Mouse (Mus musculus): Measurements from ENCODE around the gene Cenpt. TPM values are rescaled to one million over a fixed set of nuclear protein-coding genes. Genes with fewer than 3 reads are reported as not detected.

Gene Cenpt
- polyA plus RNA-seq (2017; shearing (Covaris generic)): 19.7 TPM

GRCm38 (mm10) chr8:105853178-105853577 is at the start of gene Cenpt:
TSS of gene Cenpt (minus strand) at chr8:105853278.

DNA sequence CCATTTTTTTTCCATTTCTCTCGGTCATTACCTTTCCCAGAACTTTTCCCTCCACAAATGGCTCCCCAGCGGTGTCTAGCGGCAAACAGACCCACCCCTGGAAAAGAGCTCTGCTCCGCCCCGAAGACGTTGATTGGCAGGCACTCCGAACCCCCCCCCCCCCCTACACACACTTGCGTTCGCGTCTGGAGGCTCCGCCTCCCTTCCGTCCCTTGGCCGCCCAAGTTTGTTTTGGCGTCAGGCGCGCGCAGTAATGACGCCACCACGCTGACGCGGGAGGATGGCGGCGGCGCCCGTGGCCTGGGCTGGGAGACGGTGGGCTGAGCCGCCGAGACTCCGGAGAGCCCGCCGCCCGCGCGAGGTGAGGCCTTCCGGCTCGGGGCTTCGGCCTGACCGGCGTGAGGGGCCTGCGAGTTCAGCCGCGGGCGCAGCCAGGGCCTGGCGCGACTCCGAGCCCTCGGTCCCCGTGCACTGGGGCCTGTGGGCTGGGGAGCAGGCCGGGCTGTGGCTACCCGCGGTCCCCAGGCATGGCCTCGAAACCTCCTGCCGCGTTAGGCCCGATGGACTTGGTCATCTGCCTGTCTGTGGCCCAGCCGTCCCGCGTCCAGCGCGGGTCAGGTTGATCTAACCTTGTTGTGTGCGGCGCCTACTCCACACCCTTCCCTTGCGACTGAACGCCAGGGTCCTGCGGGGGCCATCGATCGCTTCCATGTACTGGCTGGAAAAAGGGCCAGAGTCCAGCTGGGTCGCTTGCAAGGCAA is 47.3 kb upstream of the Cenpt start, which contains the start of gene Pskh1:
Gene Pskh1 (plus strand): TSS at position 262 of the 761 bp plus-strand sequence.

DNA sequence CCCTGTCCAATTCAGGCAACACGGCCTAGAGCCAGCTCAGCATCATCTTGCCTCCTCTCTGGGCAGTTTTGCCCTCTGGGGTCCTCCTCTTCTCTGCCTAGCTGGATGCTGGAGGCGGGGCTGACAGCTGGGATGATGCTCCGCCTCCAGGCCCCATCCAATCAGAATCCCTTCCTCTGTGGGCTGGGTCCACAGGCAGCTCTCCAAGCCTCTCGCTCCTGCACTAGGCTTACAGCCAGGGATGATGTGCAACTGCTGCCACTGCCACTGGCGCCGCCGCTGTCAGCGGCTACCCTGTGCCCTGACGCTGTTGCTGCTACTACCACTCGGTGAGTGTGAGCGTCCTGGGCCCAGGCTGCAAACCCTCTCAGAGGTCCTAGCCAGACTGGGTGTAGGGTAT is 40.3 kb upstream of the Cenpt start, which contains the start of gene Nrn1l:
Gene Nrn1l (plus strand): TSS at position 229 of the 400 bp plus-strand sequence.

GRCm38 (mm10) chr8:105880754-105881520 is 27.9 kb upstream of the Cenpt start, which contains the start of gene Edc4:
TSS of gene Edc4 (plus strand) at chr8:105880881.

GRCm38 (mm10) chr8:105860143-105860981 is 7.3 kb upstream of the Cenpt start, which contains the start of gene Nutf2:
TSS of gene Nutf2 (plus strand) at chr8:105860580.

DNA sequence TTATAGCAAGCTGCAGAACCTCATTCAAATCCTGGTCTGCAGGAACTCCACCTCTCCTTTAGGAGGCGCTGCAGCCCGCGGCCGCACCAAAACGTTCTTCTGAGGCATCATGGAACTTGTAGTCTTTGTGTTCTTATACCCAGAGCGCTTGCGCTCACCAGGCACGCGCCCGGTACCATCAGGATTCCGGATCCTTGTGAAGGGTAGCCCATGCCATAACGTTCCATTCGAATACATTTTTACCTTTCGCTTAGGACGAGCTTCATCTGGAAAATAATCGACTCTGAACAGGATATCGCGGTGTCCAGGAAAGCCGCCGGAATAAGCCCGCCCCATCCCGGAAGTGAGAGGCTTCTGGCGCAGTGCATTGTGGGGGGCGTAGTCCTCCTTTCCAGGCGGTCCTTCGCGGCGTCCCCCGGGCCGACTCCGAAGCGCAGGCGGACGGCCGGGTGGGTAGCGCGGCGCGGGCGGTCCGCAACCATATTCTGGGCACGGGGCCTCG is 1.7 kb upstream of the Cenpt start, which contains the start of gene Thap11:
Gene Thap11 (plus strand): TSS at position 418 of the 502 bp plus-strand sequence.

DNA sequence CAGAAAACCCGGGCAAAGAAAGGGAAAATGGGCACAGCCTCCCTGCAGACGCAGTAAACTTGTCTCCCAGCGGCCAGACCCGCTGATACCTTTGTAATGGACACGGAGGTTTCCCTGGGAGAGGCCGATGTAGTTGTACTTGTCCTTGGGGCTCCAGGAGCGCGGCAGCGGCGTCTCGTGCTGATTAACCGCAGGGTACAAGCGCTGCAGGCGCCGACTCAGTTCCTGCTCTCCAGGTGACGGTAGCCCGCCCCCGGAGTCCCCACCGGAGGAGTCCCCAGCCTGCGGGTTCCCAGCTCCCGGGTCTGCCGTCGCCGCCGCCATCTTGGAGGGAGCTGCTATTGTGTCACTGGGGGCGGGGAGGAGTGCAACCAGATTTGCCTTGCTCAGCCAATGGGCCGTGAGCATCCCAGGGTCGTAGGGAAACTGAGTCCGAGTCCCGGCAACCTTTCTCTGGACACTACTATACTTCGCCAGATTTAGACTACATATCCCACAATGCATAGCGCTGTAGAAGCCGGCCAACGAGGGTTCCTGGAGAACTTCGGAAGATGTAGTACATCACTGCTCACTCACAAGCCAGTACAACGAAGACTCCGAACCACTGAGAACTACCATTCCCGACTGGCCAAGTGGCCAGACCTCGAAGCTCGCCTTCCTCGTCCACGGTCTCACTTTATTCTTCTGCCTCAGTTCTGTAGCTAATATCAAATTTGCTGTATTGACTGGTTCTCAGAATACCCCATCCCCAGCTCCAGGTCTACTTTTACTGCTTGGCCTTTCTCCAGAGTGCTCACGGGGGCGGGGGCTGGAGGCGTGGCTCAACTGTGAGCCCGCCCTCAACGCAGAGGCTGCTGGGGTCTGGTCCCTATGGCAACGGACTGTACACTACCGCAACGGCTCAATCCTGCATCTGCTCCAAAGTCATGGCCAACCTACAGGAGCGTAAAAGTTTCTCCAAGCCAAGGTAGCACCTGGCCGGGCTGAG is 25.9 kb downstream of the Cenpt start, which contains the start of the genes Ranbp10 and Tsnaxip1:
Gene Ranbp10 (minus strand): TSS at position 490 of the 988 bp plus-strand sequence.
Gene Tsnaxip1 (plus strand): TSS at position 871 of the 988 bp plus-strand sequence.

Other genes with a start within 250 kb of the Cenpt start
- gene Ripor1, start 248.0 kb downstream of the Cenpt start, polyA plus RNA-seq (2017; shearing (Covaris generic)): 25.5 TPM
- 206 TPM for gene Ctcf, start 216.7 kb downstream of the Cenpt start, polyA plus RNA-seq (2017; shearing (Covaris generic))
- gene Agrp, start 215.9 kb downstream of the Cenpt start, polyA plus RNA-seq (2017; shearing (Covaris generic)): 1.1 TPM
- 167 TPM for gene Carmil2, start 167.0 kb downstream of the Cenpt start, polyA plus RNA-seq (2017; shearing (Covaris generic))
- 75.1 TPM for gene Acd, start 152.2 kb downstream of the Cenpt start, polyA plus RNA-seq (2017; shearing (Covaris generic))
- 9.0 TPM for gene Pard6a, start 152.1 kb downstream of the Cenpt start, polyA plus RNA-seq (2017; shearing (Covaris generic))
- gene 4933405L10Rik, start 145.6 kb downstream of the Cenpt start, polyA plus RNA-seq (2017; shearing (Covaris generic)): not detected
- gene Enkd1, start 145.1 kb downstream of the Cenpt start, polyA plus RNA-seq (2017; shearing (Covaris generic)): 2.1 TPM
- 5.2 TPM for gene Gfod2, start 94.6 kb downstream of the Cenpt start, polyA plus RNA-seq (2017; shearing (Covaris generic))
- 23.6 TPM for gene Ranbp10, start 25.9 kb downstream of the Cenpt start, polyA plus RNA-seq (2017; shearing (Covaris generic))
- 0.85 TPM for gene Tsnaxip1, start 25.5 kb downstream of the Cenpt start, polyA plus RNA-seq (2017; shearing (Covaris generic))
- 36.7 TPM for gene Thap11, start 1.9 kb upstream of the Cenpt start, polyA plus RNA-seq (2017; shearing (Covaris generic))
- gene Nutf2, start 7.3 kb upstream of the Cenpt start, polyA plus RNA-seq (2017; shearing (Covaris generic)): 12.7 TPM
- 80.7 TPM for gene Edc4, start 27.6 kb upstream of the Cenpt start, polyA plus RNA-seq (2017; shearing (Covaris generic))
- gene Nrn1l, start 40.3 kb upstream of the Cenpt start, polyA plus RNA-seq (2017; shearing (Covaris generic)): 1.1 TPM
- 28.6 TPM for gene Pskh1, start 47.2 kb upstream of the Cenpt start, polyA plus RNA-seq (2017; shearing (Covaris generic))
- 2.1 TPM for gene Ctrl, start 80.6 kb upstream of the Cenpt start, polyA plus RNA-seq (2017; shearing (Covaris generic))
- gene Psmb10, start 85.2 kb upstream of the Cenpt start, polyA plus RNA-seq (2017; shearing (Covaris generic)): 402 TPM
- 0.44 TPM for gene Lcat, start 90.1 kb upstream of the Cenpt start, polyA plus RNA-seq (2017; shearing (Covaris generic))
- gene Slc12a4, start 112.8 kb upstream of the Cenpt start, polyA plus RNA-seq (2017; shearing (Covaris generic)): 19.6 TPM
- not detected for gene Dpep3, start 126.2 kb upstream of the Cenpt start, polyA plus RNA-seq (2017; shearing (Covaris generic))
- 18.3 TPM for gene Dus2, start 138.1 kb upstream of the Cenpt start, polyA plus RNA-seq (2017; shearing (Covaris generic))
- gene Dpep2nb, start 152.7 kb upstream of the Cenpt start, polyA plus RNA-seq (2017; shearing (Covaris generic)): 0.49 TPM
- gene Ddx28, start 158.6 kb upstream of the Cenpt start, polyA plus RNA-seq (2017; shearing (Covaris generic)): 15.7 TPM
- 139 TPM for gene Nfatc3, start 205.6 kb upstream of the Cenpt start, polyA plus RNA-seq (2017; shearing (Covaris generic))

All from CD4-positive, CD25-positive, alpha-beta regulatory T cell (primary cell).